Mouse (Mus musculus): Measurements from ENCODE around the gene Ucp3.

- TF ChIP-seq POLR2A (IDR thresholded peaks at IDR 0.05; ENCODE audit: borderline replicate concordance, low read depth, low read length) (no peak), CTCF (IDR thresholded peaks at IDR 0.05; ENCODE audit: low read depth, low read length) (no peak)
Measured at GRCm38 (mm10) chr7:100503076-100503475, 30.3 kb downstream of the Ucp3 start.
